Comparison of ENCODE assay signal across 1 mouse cellular context in the genomic region with DNA sequence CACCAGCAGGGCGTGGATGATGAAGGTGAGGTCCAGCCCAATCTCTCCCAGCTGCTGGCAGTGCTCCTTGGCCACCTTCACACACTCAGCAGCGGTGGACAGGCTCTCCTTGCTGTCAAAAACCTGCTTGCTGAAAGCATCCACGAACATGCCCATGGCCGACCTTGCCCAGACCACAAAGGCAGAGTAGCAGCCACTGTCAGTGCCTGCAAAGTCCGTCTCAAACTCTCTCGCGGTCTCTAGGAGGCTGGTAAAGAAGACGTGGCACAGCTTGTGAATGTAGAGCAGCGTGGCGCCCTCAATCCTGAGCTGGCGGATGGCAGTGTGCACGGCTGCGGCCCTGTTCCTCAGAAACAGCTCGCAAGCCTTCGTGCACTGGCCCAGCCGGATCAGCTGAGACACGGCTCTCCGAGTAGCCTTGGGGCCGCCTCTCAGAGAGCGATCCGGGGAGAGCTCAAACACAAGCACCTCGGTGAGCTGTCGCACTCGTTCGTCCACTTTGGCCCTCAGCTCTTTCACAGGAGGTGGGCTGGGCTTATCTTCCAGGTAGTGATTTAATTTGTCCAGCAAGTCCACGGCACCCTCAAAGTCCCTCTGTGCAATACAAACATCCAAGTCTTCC.
TF ChIP-seq lines count a peak whose summit lies in the region.

No protein-coding gene starts in this region.

TF ChIP-seq in ES-E14, 5 proteins besides CTCF, POLR2A, EP300 and RAD21:
- no peak for TF ChIP-seq MAFK (IDR thresholded peaks at IDR 0.05; ENCODE audit: insufficient read depth, low read depth, low read length)
- TF ChIP-seq ZC3H11A (IDR thresholded peaks at IDR 0.05; ENCODE audit: borderline replicate concordance, low read depth, low read length) = no peak
- no peak for TF ChIP-seq HCFC1 (IDR thresholded peaks at IDR 0.05; ENCODE audit: borderline replicate concordance, insufficient read depth, low read length)
- TF ChIP-seq CHD2 (IDR thresholded peaks at IDR 0.05; ENCODE audit: low read depth, low read length) = no peak
- no peak for TF ChIP-seq ZNF384 (IDR thresholded peaks at IDR 0.05; ENCODE audit: low read depth, low read length)
TF ChIP-seq in ES-E14: peak in this region for 0.
